Mouse (Mus musculus) hindbrain, embryonic 10.5 days (tissue): ENCODE measurements around the gene Bet1l. TPM values are rescaled to one million over a fixed set of nuclear protein-coding genes. Genes with fewer than 3 reads are reported as not detected.

Experiments
- DNase-seq: peaks from one replicate; pipeline ENCODE4 v3.0.0-alpha.2; 2017; ENCODE audit warnings: low spot score
- H3K27ac ChIP-seq: fragments of 300-500 bp; sonication (generic); 2 replicates; pipeline ENCODE4 v1.5.1; 2016; ENCODE audit warnings: mild to moderate bottlenecking, moderate library complexity
- H3K27me3 ChIP-seq: fragments of 300-500 bp; sonication (generic); 2 replicates; pipeline ENCODE4 v1.6.1; 2016; ENCODE audit warnings: mild to moderate bottlenecking; ENCODE audit not compliant: poor library complexity, insufficient read depth, severe bottlenecking
- H3K36me3 ChIP-seq: fragments of 300-500 bp; sonication (generic); 2 replicates; pipeline ENCODE4 v1.6.1; 2016; ENCODE audit warnings: mild to moderate bottlenecking, moderate library complexity
- H3K4me1 ChIP-seq: fragments of 300-500 bp; sonication (generic); replicated peaks from 2 replicates; pipeline ENCODE4 v1.6.1; 2016; ENCODE audit warnings: mild to moderate bottlenecking
- H3K4me3 ChIP-seq: fragments of 300-500 bp; sonication (generic); 2 replicates; pipeline ENCODE4 v1.5.1; 2016; ENCODE audit warnings: mild to moderate bottlenecking, moderate library complexity
- H3K9me3 ChIP-seq: fragments of 300-500 bp; sonication (generic); 2 replicates; pipeline ENCODE4 v1.6.1; 2016; ENCODE audit warnings: mild to moderate bottlenecking, moderate library complexity
- WGBS: fragments of 180-500 bp; shearing (Covaris S2); methylation state at CpG from one replicate; pipeline ENCODE4 v1.1.7; 2016; 5-methylcytosine and 5-hydroxymethylcytosine counted together
- polyA plus RNA-seq: library from polyadenylated mRNA; unstranded; fragments of >200 nt; fragmentation: Nextera tagmentation; extraction: Ambion mirVana; gene quantifications from 2 replicates; pipeline ENCODE4 v1.2.1, GENCODE M21; 2016

The Bet1l gene
- polyA plus RNA-seq, 1 experiment from 2014 or later: 28.8 TPM

GRCm38 (mm10) chr7:140855181-140855580 is 2.2 kb downstream of the Bet1l start:
- H3K27ac ChIP-seq: no peak overlapping the region
- H3K4me1 ChIP-seq: peaks cover 30% of the 10 kb centered on the region
- peak overlapping the region; percentile 74 for H3K4me3 ChIP-seq
- WGBS: 76% methylated on average over 9 of the region's 9 CpGs
- H3K27me3 ChIP-seq: no peaks in the 10 kb centered on the region
- H3K36me3 ChIP-seq: peaks cover 56% of the 10 kb centered on the region
- no peaks in the 10 kb centered on the region for H3K9me3 ChIP-seq
- no peak for DNase-seq

- WGBS: 95% methylated on average over 18 of the region's 18 CpGs
- H3K4me3 ChIP-seq: peak overlapping the region; percentile 74; the same call in 1 of the 2 replicates
- no peaks in the 10 kb centered on the region for H3K9me3 ChIP-seq
- no peaks in the 10 kb centered on the region for H3K27me3 ChIP-seq
- peaks cover 50% of the 10 kb centered on the region for H3K36me3 ChIP-seq
- H3K4me1 ChIP-seq: peaks cover 30% of the 10 kb centered on the region
- DNase-seq: no peak
- no peak overlapping the region for H3K27ac ChIP-seq
Measured at GRCm38 (mm10) chr7:140854483-140854882, 2.9 kb downstream of the Bet1l start.

GRCm38 (mm10) chr7:140853386-140853785 is 4.0 kb downstream of the Bet1l start:
- peaks cover 19% of the 10 kb centered on the region for H3K4me1 ChIP-seq
- 82% methylated on average over 9 of the region's 9 CpGs for WGBS
- H3K9me3 ChIP-seq: no peaks in the 10 kb centered on the region
- no peak overlapping the region for H3K27ac ChIP-seq
- H3K27me3 ChIP-seq: no peaks in the 10 kb centered on the region
- H3K36me3 ChIP-seq: peaks cover 39% of the 10 kb centered on the region
- DNase-seq: no peak
- H3K4me3 ChIP-seq: no peak overlapping the region

- peaks cover 9% of the 10 kb centered on the region for H3K4me1 ChIP-seq
- no peak for DNase-seq
- 94% methylated on average over 4 of the region's 4 CpGs for WGBS
- peaks cover 36% of the 10 kb centered on the region for H3K36me3 ChIP-seq
- no peaks in the 10 kb centered on the region for H3K27me3 ChIP-seq
- H3K27ac ChIP-seq: no peak overlapping the region
- H3K4me3 ChIP-seq: no peak overlapping the region
- no peaks in the 10 kb centered on the region for H3K9me3 ChIP-seq
Measured at GRCm38 (mm10) chr7:140851916-140852315, 5.5 kb downstream of the Bet1l start.

GRCm38 (mm10) chr7:140848591-140848990 is 8.8 kb downstream of the Bet1l start:
- peaks cover 3% of the 10 kb centered on the region; the same call in 1 of the 2 replicates for H3K4me1 ChIP-seq
- H3K27ac ChIP-seq: no peak overlapping the region
- WGBS: 92% methylated on average over 10 of the region's 10 CpGs
- peaks cover 24% of the 10 kb centered on the region for H3K36me3 ChIP-seq
- 0 out of 2 replicates have a peak, but pooled peaks cover 8% of the 10 kb centered on the region for H3K27me3 ChIP-seq
- H3K9me3 ChIP-seq: no peaks in the 10 kb centered on the region
- H3K4me3 ChIP-seq: no peak overlapping the region
- DNase-seq: no peak

GRCm38 (mm10) chr7:140847755-140848580 is 9.4 kb downstream of the Bet1l start, which contains the start of gene Odf3:
Gene Odf3, plus strand, starts transcription at chr7:140847805.
- Histone ChIP-seq H3K27ac (no peak within 1 kb of the TSS), H3K36me3 (peaks cover 18% of the 10 kb centered on the region), H3K9me3 (no peaks in the 10 kb centered on the region), H3K27me3 (peaks cover 13% of the 10 kb centered on the region; the same call in 1 of the 2 replicates), H3K4me3 (no peak within 1 kb of the TSS), H3K4me1 (peaks cover 3% of the 10 kb centered on the region; the same call in 1 of the 2 replicates)
- WGBS: 79% methylated on average over 11 of the region's 11 CpGs
- no peak for DNase-seq

- DNase-seq: no peak
- peaks cover 3% of the 10 kb centered on the region; the same call in 1 of the 2 replicates for H3K4me1 ChIP-seq
- H3K27ac ChIP-seq: no peak overlapping the region
- peaks cover 26% of the 10 kb centered on the region for H3K27me3 ChIP-seq
- WGBS: 91% methylated on average over 10 of the region's 10 CpGs
- no peaks in the 10 kb centered on the region for H3K9me3 ChIP-seq
- peaks cover 5% of the 10 kb centered on the region for H3K36me3 ChIP-seq
- H3K4me3 ChIP-seq: no peak overlapping the region
Measured at GRCm38 (mm10) chr7:140846676-140847075, 10.7 kb downstream of the Bet1l start.

GRCm38 (mm10) chr7:140845683-140846082 is 11.7 kb downstream of the Bet1l start:
- H3K27me3 ChIP-seq: peaks cover 36% of the 10 kb centered on the region
- no peaks in the 10 kb centered on the region for H3K36me3 ChIP-seq
- no peak overlapping the region for H3K27ac ChIP-seq
- DNase-seq: no peak
- peaks cover 3% of the 10 kb centered on the region; the same call in 1 of the 2 replicates for H3K4me1 ChIP-seq
- H3K4me3 ChIP-seq: no peak overlapping the region
- H3K9me3 ChIP-seq: no peaks in the 10 kb centered on the region
- 68% methylated on average over 4 of the region's 4 CpGs for WGBS

GRCm38 (mm10) chr7:140844905-140845665 is 12.3 kb downstream of the Bet1l start, which contains the start of gene Scgb1c1:
Gene Scgb1c1, plus strand, starts transcription at chr7:140845547.
- H3K27ac ChIP-seq: no peak within 1 kb of the TSS
- H3K27me3 ChIP-seq: peaks cover 42% of the 10 kb centered on the region
- no peak within 1 kb of the TSS for H3K4me3 ChIP-seq
- no peaks in the 10 kb centered on the region for H3K9me3 ChIP-seq
- H3K36me3 ChIP-seq: no peaks in the 10 kb centered on the region
- DNase-seq: peak; percentile 88
- WGBS: 32% methylated on average over 14 of the region's 14 CpGs
- H3K4me1 ChIP-seq: peaks cover 3% of the 10 kb centered on the region; the same call in 1 of the 2 replicates

GRCm38 (mm10) chr7:140843806-140844205 is 13.6 kb downstream of the Bet1l start:
- H3K27me3 ChIP-seq: peaks cover 50% of the 10 kb centered on the region
- no peak for DNase-seq
- H3K9me3 ChIP-seq: no peaks in the 10 kb centered on the region
- H3K36me3 ChIP-seq: no peaks in the 10 kb centered on the region
- 79% methylated on average over 7 of the region's 7 CpGs for WGBS
- H3K4me3 ChIP-seq: no peak overlapping the region
- no peak overlapping the region for H3K27ac ChIP-seq
- H3K4me1 ChIP-seq: peaks cover 3% of the 10 kb centered on the region; the same call in 1 of the 2 replicates

GRCm38 (mm10) chr7:140840750-140841735 is 16.3 kb downstream of the Bet1l start:
- no peak for DNase-seq
- WGBS: 38% methylated on average over 19 of the region's 19 CpGs
- H3K36me3 ChIP-seq: no peaks in the 10 kb centered on the region

GRCm38 (mm10) chr7:140839556-140839955 is 17.8 kb downstream of the Bet1l start:
- Histone ChIP-seq H3K36me3 (no peaks in the 10 kb centered on the region), H3K27me3 (peaks cover 57% of the 10 kb centered on the region), H3K4me1 (peaks cover 4% of the 10 kb centered on the region; the same call in 1 of the 2 replicates), H3K4me3 (no peak overlapping the region), H3K27ac (no peak overlapping the region), H3K9me3 (no peaks in the 10 kb centered on the region)
- 70% methylated on average over 5 of the region's 5 CpGs for WGBS
- DNase-seq: no peak

More at GRCm38 (mm10) chr7:140840750-140841735, 16.3 kb downstream of the Bet1l start:
- H3K4me3 ChIP-seq: no peak overlapping the region
- H3K27ac ChIP-seq: no peak overlapping the region
- peaks cover 50% of the 10 kb centered on the region for H3K27me3 ChIP-seq
- H3K9me3 ChIP-seq: no peaks in the 10 kb centered on the region
- H3K4me1 ChIP-seq: peaks cover 3% of the 10 kb centered on the region; the same call in 1 of the 2 replicates
